Mouse (Mus musculus): ENCODE results near the gene Cabp7. TPM values are rescaled to one million over a fixed set of nuclear protein-coding genes. Genes with fewer than 3 reads are reported as not detected.
A peak's percentile ranks its signal among the peaks of the same experiment; 100 is the strongest.

The Cabp7 gene
- polyA plus RNA-seq, 1 experiment from 2014 or later = 0.05 TPM

DNA sequence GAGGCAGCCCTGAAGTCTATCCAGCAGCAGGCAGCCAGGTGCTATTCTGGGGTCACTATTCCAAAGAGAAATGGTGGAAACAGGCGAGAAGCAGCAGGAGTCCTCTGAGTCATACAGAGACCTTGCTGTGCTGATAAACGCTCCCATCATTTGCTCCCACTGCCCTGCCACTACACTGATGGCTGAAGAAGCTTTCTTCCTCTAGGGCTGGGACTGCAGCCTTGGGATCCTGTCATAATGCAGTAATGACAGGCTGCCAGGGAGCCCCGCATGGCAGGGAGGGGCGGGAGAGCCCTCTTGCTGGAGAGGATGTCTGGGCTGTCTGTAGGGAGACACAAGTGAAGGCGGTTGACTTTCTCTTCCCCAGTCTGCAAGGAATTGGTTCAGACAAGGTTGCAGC is 17.9 kb upstream of the Cabp7 start:
- Histone ChIP-seq H3K9me3 (replicated peaks) (no peaks in the 10 kb centered on the region), H3K4me3 (no peak overlapping the region), H3K27ac (no peak overlapping the region), H3K4me2 (no peak overlapping the region), H3K9ac (no peak overlapping the region), H3K36me3 (no peaks in the 10 kb centered on the region; the same call in 1 of the 2 replicates), H3K27me3 (peaks cover 22% of the 10 kb centered on the region), H3K4me1 (replicated peaks) (peaks cover 11% of the 10 kb centered on the region)
- ATAC-seq (replicated peaks; ENCODE audit: insufficient number of reproducible peaks, insufficient read depth, low FRiP score, low read depth) = no peak
- WGBS = 44% methylated on average over 5 of the region's 5 CpGs

DNA sequence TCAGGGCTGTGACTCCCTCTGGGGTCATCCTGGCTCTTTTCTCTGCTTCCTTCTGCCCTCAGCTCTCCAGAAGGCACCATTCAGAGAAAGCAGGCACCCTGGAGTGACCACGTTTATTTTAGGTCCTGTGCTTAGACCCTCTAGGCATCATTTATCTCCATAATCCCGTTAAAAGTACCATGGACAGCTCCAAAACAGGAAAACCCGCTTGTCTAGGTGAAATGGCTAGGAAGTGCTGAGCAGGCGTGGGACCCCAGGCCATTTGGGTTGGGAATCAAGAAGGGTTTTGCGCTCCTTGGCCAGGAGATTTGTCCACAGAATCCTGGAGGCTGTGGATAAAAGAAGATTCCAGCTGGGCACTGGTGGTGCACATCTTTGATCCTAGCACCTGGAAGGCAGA is 17.1 kb upstream of the Cabp7 start:
- H3K4me2 ChIP-seq = no peak overlapping the region
- H3K4me1 ChIP-seq (replicated peaks) = peaks cover 11% of the 10 kb centered on the region
- no peak overlapping the region for H3K4me3 ChIP-seq
- no peak overlapping the region for H3K9ac ChIP-seq
- H3K36me3 ChIP-seq = no peaks in the 10 kb centered on the region; the same call in 1 of the 2 replicates
- H3K9me3 ChIP-seq (replicated peaks) = no peaks in the 10 kb centered on the region
- WGBS = 12% methylated on average over 5 of the region's 5 CpGs
- H3K27ac ChIP-seq = no peak overlapping the region
- no peak for ATAC-seq (replicated peaks; ENCODE audit: insufficient number of reproducible peaks, insufficient read depth, low FRiP score, low read depth)
- H3K27me3 ChIP-seq = peaks cover 22% of the 10 kb centered on the region

DNA sequence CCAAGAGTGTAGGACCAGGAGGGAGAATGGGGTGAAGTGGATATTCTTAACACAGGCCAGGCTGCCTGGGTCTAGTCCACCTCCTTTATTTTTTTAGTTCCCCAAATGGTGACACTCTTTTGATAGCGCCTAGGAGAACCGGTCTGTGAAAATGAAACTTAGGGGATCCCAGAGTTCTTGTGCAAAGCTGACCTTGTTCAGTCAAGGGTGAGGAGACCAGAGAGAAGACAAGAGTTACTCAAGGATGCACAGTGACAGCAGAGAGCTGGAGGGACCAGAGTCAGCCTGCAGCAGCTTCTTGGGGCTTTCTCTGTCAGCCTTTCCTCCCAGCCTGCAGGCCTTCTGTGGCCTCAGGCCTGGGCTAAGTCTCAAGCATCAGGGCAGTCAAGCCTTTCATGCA is 15.9 kb upstream of the Cabp7 start:
- no peaks in the 10 kb centered on the region; the same call in 1 of the 2 replicates for H3K36me3 ChIP-seq
- H3K27ac ChIP-seq = no peak overlapping the region
- peaks cover 22% of the 10 kb centered on the region for H3K27me3 ChIP-seq
- H3K9ac ChIP-seq = no peak overlapping the region
- H3K9me3 ChIP-seq (replicated peaks) = no peaks in the 10 kb centered on the region
- WGBS = 24% methylated on average over 2 of the region's 2 CpGs
- ATAC-seq (replicated peaks; ENCODE audit: insufficient number of reproducible peaks, insufficient read depth, low FRiP score, low read depth) = no peak
- no peak overlapping the region for H3K4me3 ChIP-seq
- H3K4me2 ChIP-seq = no peak overlapping the region
- H3K4me1 ChIP-seq (replicated peaks) = peaks cover 11% of the 10 kb centered on the region

DNA sequence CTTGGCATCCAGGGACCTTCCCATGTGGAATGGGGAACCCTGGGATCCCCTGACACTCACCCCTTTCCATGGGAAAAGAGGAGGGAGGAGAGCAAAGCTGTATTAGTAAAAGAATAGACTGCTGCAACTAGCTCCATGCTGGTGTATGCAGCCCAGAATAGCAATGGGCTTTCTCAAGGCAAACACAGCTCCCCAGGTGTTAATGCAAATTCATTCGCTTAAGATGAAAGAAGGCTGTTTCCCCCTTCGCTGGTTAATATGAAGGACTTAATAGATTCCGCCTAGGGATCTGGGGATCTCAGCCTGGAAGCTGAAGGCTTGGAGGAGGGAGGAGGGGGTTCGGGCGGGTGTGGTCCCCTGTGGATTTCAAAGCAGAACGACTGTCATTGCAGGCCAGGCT is 15.4 kb upstream of the Cabp7 start:
- no peak overlapping the region for H3K4me3 ChIP-seq
- WGBS = 18% methylated on average over 6 of the region's 6 CpGs
- no peak overlapping the region for H3K27ac ChIP-seq
- peaks cover 11% of the 10 kb centered on the region for H3K4me1 ChIP-seq (replicated peaks)
- no peak for ATAC-seq (replicated peaks; ENCODE audit: insufficient number of reproducible peaks, insufficient read depth, low FRiP score, low read depth)
- no peaks in the 10 kb centered on the region; the same call in 1 of the 2 replicates for H3K36me3 ChIP-seq
- no peak overlapping the region for H3K9ac ChIP-seq
- no peak overlapping the region for H3K4me2 ChIP-seq
- H3K27me3 ChIP-seq = peaks cover 22% of the 10 kb centered on the region
- H3K9me3 ChIP-seq (replicated peaks) = no peaks in the 10 kb centered on the region

DNA sequence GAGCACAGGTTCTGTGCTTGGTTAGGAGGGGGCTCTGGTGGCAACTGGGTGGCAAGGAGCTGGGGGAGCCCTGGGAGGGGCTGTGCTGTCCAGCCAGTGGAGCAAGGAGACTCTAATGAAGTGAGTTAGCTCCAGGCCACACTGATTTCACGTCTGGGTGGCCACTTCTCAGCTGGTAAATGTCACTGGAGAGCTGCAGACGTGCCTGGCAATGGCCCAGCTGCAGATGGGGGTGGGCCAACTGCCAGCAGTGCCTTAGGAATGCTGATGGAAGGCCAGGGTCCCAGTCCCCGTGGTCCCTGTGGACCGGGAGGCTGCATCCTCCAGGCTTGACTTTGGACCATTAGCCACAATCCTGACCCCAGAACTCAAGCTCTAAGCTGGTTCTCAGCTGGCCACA is 13.9 kb upstream of the Cabp7 start:
- peak; percentile 65 for ATAC-seq (replicated peaks; ENCODE audit: insufficient number of reproducible peaks, insufficient read depth, low FRiP score, low read depth)
- Histone ChIP-seq H3K4me2 (no peak overlapping the region), H3K9ac (no peak overlapping the region), H3K36me3 (no peaks in the 10 kb centered on the region), H3K27ac (0 out of 2 replicates have a peak overlapping the region, but pooled peaks have one; percentile 40), H3K4me3 (no peak overlapping the region), H3K4me1 (replicated peaks) (peaks cover 11% of the 10 kb centered on the region), H3K9me3 (replicated peaks) (no peaks in the 10 kb centered on the region), H3K27me3 (peaks cover 22% of the 10 kb centered on the region)
- 10% methylated on average over 4 of the region's 4 CpGs for WGBS

DNA sequence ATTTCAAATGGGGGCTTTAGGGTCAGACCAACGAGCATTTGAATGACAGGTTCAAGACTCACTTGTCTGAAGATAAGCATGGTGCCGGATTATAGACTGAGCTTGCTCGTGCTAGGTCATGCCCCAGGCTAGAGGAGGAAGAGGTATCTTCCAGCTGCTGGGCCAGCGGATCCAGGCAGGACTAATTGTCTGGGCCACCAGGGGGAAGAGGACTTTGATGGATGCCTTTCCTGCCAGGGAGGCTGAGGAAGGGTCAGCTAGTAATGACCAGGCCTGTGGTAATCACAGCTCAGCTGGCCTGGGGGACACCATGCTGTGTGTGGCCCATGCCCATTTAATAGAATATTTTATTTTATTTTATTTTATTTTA is 11.2 kb upstream of the Cabp7 start:
- Histone ChIP-seq H3K36me3 (no peaks in the 10 kb centered on the region), H3K27ac (no peak overlapping the region), H3K27me3 (peaks cover 25% of the 10 kb centered on the region), H3K9me3 (replicated peaks) (no peaks in the 10 kb centered on the region), H3K9ac (no peak overlapping the region), H3K4me1 (replicated peaks) (peaks cover 11% of the 10 kb centered on the region), H3K4me2 (no peak overlapping the region), H3K4me3 (no peak overlapping the region)
- 24% methylated on average over 4 of the region's 4 CpGs for WGBS
- no peak for ATAC-seq (replicated peaks; ENCODE audit: insufficient number of reproducible peaks, insufficient read depth, low FRiP score, low read depth)

DNA sequence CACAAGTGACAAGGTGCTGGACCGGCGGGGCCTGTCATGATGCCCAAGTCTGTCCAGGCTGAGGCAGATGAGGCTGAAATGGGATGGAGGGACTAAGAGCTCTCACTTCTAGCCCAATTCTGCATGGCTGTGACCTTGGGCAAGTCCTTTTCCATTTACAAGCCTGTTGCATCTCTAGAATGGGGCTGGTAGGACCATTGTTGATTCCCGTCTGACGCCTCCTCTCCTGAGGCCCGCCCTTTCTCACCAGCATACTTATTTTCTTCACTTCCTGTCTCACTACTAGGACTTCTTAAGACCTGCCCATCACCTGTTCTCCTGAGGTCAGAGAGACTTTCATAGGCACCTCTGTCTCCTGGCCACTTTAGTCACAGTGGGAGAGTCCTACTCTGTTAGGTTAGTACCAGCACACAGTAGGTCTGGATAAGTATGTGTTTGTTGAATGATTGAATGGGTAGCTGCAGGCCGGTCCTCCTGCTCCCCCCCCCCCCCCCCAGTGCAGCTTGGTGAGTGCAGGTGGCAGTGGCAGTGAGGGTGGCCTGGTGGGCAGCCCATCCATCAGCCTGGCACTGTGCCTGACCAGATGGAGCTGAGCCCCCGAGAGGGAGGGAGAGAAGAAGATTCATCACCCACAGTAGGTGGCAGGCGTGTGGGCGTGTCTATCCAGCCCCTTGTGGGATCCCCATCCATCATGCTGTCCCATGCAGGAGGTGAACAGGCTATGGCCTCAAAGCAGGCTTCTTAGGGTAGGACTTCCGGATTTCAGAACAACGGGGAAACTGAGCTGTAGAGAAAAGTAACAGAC is 10.6 kb upstream of the Cabp7 start:
- no peak overlapping the region for H3K4me2 ChIP-seq
- no peaks in the 10 kb centered on the region for H3K9me3 ChIP-seq (replicated peaks)
- no peak overlapping the region for H3K9ac ChIP-seq
- H3K36me3 ChIP-seq = no peaks in the 10 kb centered on the region
- peaks cover 25% of the 10 kb centered on the region for H3K27me3 ChIP-seq
- 50% methylated on average over 11 of the region's 11 CpGs for WGBS
- H3K4me3 ChIP-seq = no peak overlapping the region
- H3K4me1 ChIP-seq (replicated peaks) = peaks cover 11% of the 10 kb centered on the region
- no peak for ATAC-seq (replicated peaks; ENCODE audit: insufficient number of reproducible peaks, insufficient read depth, low FRiP score, low read depth)
- no peak overlapping the region for H3K27ac ChIP-seq

DNA sequence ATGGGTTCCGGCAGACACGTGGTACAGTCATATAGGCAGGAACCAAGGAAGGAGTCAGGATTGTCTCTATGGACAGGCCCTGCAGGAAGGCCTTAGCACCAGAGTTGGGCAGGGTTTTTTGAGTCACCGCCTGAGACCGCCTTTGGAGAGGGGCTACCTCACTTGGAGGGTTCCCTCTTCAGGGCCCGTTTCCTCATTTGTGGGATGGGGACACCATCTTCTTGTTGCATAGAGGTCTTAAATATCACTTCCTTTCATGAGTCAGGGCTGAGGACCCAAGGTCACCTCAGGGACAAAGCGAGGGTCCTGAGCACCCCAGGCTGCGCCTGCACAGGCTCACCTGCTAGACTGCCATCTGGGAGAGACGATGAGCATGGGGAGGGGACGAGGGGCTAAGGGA is 9.9 kb upstream of the Cabp7 start:
- WGBS = 66% methylated on average over 9 of the region's 9 CpGs
- no peak for ATAC-seq (replicated peaks; ENCODE audit: insufficient number of reproducible peaks, insufficient read depth, low FRiP score, low read depth)
- peaks cover 11% of the 10 kb centered on the region for H3K4me1 ChIP-seq (replicated peaks)
- no peak overlapping the region for H3K27ac ChIP-seq
- peaks cover 24% of the 10 kb centered on the region for H3K27me3 ChIP-seq
- no peak overlapping the region for H3K9ac ChIP-seq
- no peak overlapping the region for H3K4me3 ChIP-seq
- no peak overlapping the region for H3K4me2 ChIP-seq
- no peaks in the 10 kb centered on the region for H3K9me3 ChIP-seq (replicated peaks)
- no peaks in the 10 kb centered on the region for H3K36me3 ChIP-seq

DNA sequence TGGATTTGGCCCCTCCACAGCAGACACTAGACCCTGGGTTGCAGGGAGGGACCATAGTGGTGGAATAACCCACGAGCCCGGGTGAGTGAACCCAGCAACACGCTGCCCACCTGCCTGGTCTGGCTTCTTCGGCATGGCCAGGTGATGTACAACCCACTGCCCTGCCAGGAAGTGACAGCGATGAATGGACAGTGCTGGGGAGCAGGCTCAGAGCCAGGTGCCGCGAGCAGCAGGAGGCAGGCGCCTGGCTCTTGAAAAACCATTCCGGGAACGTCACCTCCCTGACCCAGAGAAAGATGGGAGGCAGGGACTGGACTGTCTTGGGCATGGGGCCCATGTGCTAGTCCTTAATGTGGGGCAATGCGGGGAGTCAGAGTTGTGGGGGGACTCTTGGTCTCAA is 8.3 kb upstream of the Cabp7 start:
- H3K27me3 ChIP-seq = peaks cover 36% of the 10 kb centered on the region

DNA sequence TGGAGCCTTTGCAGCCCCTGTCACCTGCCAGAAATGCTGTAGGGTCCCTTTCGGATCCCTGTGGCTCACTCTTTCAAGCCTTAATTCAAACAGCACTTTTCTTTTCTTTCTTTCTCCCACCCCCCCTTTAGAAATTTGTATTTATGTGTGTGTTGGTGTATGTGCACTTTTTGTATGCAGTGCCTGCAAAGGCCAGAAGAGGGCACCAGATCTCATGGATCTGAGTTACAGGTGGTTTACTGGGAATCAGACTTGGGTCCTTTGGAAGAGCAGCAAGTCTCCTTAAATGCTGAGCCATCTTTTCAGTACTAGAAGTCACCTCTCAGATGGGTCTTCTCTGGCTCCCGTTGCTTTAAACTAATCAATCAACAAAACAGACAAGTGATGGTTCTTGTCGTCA is 7.5 kb upstream of the Cabp7 start:
- 85% methylated on average over 3 of the region's 3 CpGs for WGBS
- Histone ChIP-seq H3K4me1 (replicated peaks) (no peaks in the 10 kb centered on the region), H3K4me2 (no peak overlapping the region), H3K9me3 (replicated peaks) (no peaks in the 10 kb centered on the region), H3K9ac (no peak overlapping the region), H3K4me3 (no peak overlapping the region), H3K27me3 (peaks cover 44% of the 10 kb centered on the region), H3K36me3 (no peaks in the 10 kb centered on the region), H3K27ac (no peak overlapping the region)
- no peak for ATAC-seq (replicated peaks; ENCODE audit: insufficient number of reproducible peaks, insufficient read depth, low FRiP score, low read depth)

More for the DNA sequence above, 8.3 kb upstream of the Cabp7 start:
- no peak overlapping the region for H3K4me2 ChIP-seq
- H3K36me3 ChIP-seq = no peaks in the 10 kb centered on the region
- no peak overlapping the region for H3K4me3 ChIP-seq
- 71% methylated on average over 11 of the region's 11 CpGs for WGBS
- no peak for ATAC-seq (replicated peaks; ENCODE audit: insufficient number of reproducible peaks, insufficient read depth, low FRiP score, low read depth)
- H3K4me1 ChIP-seq (replicated peaks) = no peaks in the 10 kb centered on the region
- H3K9ac ChIP-seq = no peak overlapping the region
- no peaks in the 10 kb centered on the region for H3K9me3 ChIP-seq (replicated peaks)
- H3K27ac ChIP-seq = no peak overlapping the region

DNA sequence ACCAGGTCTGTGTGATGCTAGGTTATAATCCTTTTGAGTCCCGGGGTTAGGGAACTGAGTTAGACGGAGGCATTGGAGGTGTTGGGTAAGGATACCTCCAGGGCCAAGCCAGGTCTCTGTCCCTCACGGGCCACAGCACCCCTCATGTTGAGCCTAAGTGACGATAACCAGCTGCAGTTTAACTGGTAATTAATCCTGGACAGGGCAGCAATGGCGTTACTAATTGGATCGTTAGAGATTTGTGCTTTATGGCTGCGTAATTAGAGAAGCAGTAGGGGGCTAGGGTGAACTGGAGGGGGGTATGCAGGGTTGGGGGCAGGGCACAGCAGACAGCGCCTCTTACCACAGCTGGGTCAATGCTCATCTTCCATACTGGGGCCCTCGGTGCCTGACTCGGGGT is 6.3 kb upstream of the Cabp7 start:
- no peaks in the 10 kb centered on the region for H3K36me3 ChIP-seq
- peaks cover 56% of the 10 kb centered on the region for H3K27me3 ChIP-seq
- no peak overlapping the region for H3K4me3 ChIP-seq

DNA sequence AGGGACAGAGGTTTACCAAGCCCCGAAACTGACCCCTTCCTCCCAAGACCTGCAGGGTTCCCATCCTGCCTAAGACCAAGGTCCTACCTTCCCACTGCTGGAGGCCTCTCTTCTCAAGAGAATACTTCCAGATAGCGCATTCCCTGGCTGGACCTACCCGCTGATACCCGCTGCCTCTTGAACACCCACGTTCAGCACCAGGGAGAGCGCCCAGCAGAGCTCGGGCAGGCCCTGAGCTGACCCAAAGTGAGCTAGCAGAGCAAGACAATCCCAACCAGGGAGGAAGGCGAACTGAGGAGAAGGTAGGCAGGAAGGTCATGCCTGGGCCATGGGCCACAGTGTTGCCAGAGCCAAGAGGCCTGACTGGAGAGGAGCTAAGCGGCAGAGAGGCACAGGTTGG is 3.7 kb upstream of the Cabp7 start:
- peaks cover 82% of the 10 kb centered on the region for H3K27me3 ChIP-seq
- WGBS = 1% methylated on average over 9 of the region's 9 CpGs
- ATAC-seq (replicated peaks; ENCODE audit: insufficient number of reproducible peaks, insufficient read depth, low FRiP score, low read depth) = no peak
- H3K36me3 ChIP-seq = no peaks in the 10 kb centered on the region
- no peak overlapping the region for H3K4me2 ChIP-seq
- peaks cover 20% of the 10 kb centered on the region for H3K4me1 ChIP-seq (replicated peaks)
- no peak overlapping the region for H3K27ac ChIP-seq
- H3K9ac ChIP-seq = no peak overlapping the region
- no peak overlapping the region for H3K4me3 ChIP-seq
- H3K9me3 ChIP-seq (replicated peaks) = no peaks in the 10 kb centered on the region

More for the DNA sequence above, 6.3 kb upstream of the Cabp7 start:
- ATAC-seq (replicated peaks; ENCODE audit: insufficient number of reproducible peaks, insufficient read depth, low FRiP score, low read depth) = no peak
- no peak overlapping the region for H3K27ac ChIP-seq
- no peaks in the 10 kb centered on the region for H3K9me3 ChIP-seq (replicated peaks)
- no peak overlapping the region for H3K9ac ChIP-seq
- H3K4me2 ChIP-seq = no peak overlapping the region
- 44% methylated on average over 10 of the region's 10 CpGs for WGBS
- H3K4me1 ChIP-seq (replicated peaks) = no peaks in the 10 kb centered on the region
